Mouse (Mus musculus) brain, embryonic 14.5 days (tissue): ENCODE data around the gene Adap1.

Experiments used
- CTCF ChIP-seq: fragments of 200-500 bp; IDR thresholded peaks from 2 replicates; pipeline ENCODE4 v1.5.1; 2012; ENCODE audit warnings: inconsistent platforms, mild to moderate bottlenecking, moderate library complexity, borderline replicate concordance; ENCODE audit not compliant: insufficient read depth, insufficient read length; ENCODE audit errors: extremely low read depth
- POLR2A ChIP-seq: fragments of 200-500 bp; IDR thresholded peaks from 2 replicates; pipeline ENCODE4 v1.6.1; 2012; ENCODE audit warnings: mild to moderate bottlenecking, inconsistent platforms, borderline replicate concordance; ENCODE audit not compliant: poor library complexity, insufficient read depth, insufficient read length, severe bottlenecking; ENCODE audit errors: extremely low read depth

- no peak for TF ChIP-seq CTCF
- TF ChIP-seq POLR2A, result no peak
These were observed 102.1 kb downstream of the Adap1 start for GRCm38 (mm10) chr5:139223331-139223730.
